Mouse (Mus musculus) testis, adult 10 weeks (tissue): ENCODE data around the gene Gm49352. TPM values are rescaled to one million over a fixed set of nuclear protein-coding genes. Genes with fewer than 3 reads are reported as not detected.

ENCODE experiments used
- polyA plus RNA-seq: library from polyadenylated mRNA; stranded (reverse); fragments of 350-450 nt; fragmentation: Illumina TruSeq; extraction: RNeasy Lipid Tissue Mini Kit (QIAGEN cat#74804); gene quantifications from one replicate; pipeline ENCODE4 v1.2.3, GENCODE M21; 2014; ENCODE audit warnings: low read depth, low replicate concordance

The Gm49352 gene
- polyA plus RNA-seq: not detected

DNA sequence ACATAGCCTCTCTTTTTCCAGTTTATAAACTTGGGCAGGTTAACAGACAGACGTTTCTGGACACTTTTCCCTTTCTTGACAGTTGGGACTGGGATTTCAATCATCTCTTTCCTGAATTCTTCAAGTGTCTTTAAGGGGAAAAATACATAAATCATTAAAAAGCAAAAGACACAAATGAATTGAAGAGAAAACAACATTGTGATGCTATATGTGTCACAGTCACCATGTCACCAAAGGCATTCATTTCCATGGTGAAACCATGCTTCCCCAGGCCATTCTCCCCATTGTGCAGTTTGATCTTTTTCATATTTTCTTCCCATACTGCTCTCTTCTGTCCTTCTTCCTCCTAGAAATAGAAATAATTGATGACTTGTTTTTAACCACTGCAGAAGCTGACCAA lies at the start of gene Gm49352:
Gene Gm49352 (minus strand): TSS at position 101 of the 400 bp plus-strand sequence.

GRCm38 (mm10) chr13:61570027-61570426 lies 2.1 kb upstream of the Gm49352 start, which contains the start of gene Cts3:
Gene Cts3 (minus strand): TSS chr13:61570127.

DNA sequence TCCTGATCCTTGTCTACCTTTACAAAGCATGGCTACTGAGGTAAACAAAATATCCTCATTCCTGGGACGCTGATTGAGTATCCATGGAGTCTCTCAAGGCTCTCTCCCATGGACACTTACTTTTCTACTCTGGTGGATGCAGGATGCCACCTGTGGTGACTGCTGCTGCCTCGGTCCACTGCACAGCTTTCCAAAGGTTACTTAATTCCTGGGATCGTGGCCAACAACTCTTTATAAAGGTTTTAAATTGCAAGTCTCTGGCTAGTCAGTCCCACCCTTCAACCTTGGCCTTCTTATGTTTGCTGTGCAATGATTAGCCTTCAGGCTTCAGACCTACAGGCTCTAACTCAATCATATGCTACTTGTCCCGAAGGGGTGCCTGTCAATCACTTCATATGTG lies 26.3 kb downstream of the Gm49352 start, which contains the start of gene Ctsm:
Gene Ctsm (minus strand): TSS at position 209 of the 400 bp plus-strand sequence.

Other genes with a start within 250 kb of the Gm49352 start
- not detected for gene Cts7, start 210.0 kb downstream of the Gm49352 start, polyA plus RNA-seq
- gene Ctsm, start 26.3 kb downstream of the Gm49352 start, polyA plus RNA-seq: not detected
- not detected for gene Cts3, start 2.0 kb upstream of the Gm49352 start, polyA plus RNA-seq